Comparison of ENCODE assay signal across 12 mouse cellular contexts in genomic region chr9:40412246-40412645, GRCm38 (mm10).
"Had no signal": no experiment of that assay in that cellular context is flagged by ENCODE, and none has a peak within 500 bp of the region (broad histone marks: within the 10 kb centered on the region; RNA-seq: fewer than 3 reads in every experiment).

No protein-coding gene starts in this region.

- DNase-seq: left cerebral cortex, postnatal 4 days; liver; liver, embryonic 13.5 days; liver, postnatal 0 days; lung, adult 18-20 months; lung, adult 2 months; lung, embryonic 14.5 days; lung, postnatal 10 days; lung, postnatal 14 days; lung, postnatal 36 days; lung, postnatal 4 days; midbrain, embryonic 14.5 days had no signal
